In genomic region chr10:14231464-14231863, GRCm38 (mm10) we compare ENCODE assay signal across 16 mouse cellular contexts.
"Had no signal": no experiment of that assay in that cellular context is flagged by ENCODE, and none has a peak within 500 bp of the region (broad histone marks: within the 10 kb centered on the region; RNA-seq: fewer than 3 reads in every experiment).

No protein-coding gene starts in this region.

- H3K4me2 ChIP-seq: neural tube, embryonic 13.5 days; neural tube, embryonic 15.5 days; stomach, embryonic 15.5 days had no signal

- H3K4me3 ChIP-seq: neural tube, embryonic 13.5 days; neural tube, embryonic 15.5 days; stomach, embryonic 15.5 days had no signal

- H3K9ac ChIP-seq: neural tube, embryonic 13.5 days; neural tube, embryonic 15.5 days; stomach, embryonic 15.5 days had no signal

- H3K27me3 ChIP-seq: neural tube, embryonic 13.5 days; neural tube, embryonic 15.5 days; stomach, embryonic 15.5 days had no signal

- H3K4me1 ChIP-seq: neural tube, embryonic 13.5 days; neural tube, embryonic 15.5 days; stomach, embryonic 15.5 days had no signal

- H3K9me3 ChIP-seq: neural tube, embryonic 13.5 days; neural tube, embryonic 15.5 days; stomach, embryonic 15.5 days had no signal

- H3K27ac ChIP-seq: neural tube, embryonic 13.5 days; neural tube, embryonic 15.5 days; stomach, embryonic 15.5 days; stomach, postnatal 0 days had no signal

- DNase-seq: retina, postnatal 1 day; right cerebral cortex, adult 18-20 months; right cerebral cortex, postnatal 14 days; right cerebral cortex, postnatal 25 days; right cerebral cortex, postnatal 4 days; spleen, adult 18-20 months; thymus, adult 18-20 months; thymus, adult 2 months; thymus, postnatal 14 days; thymus, postnatal 25 days; thymus, postnatal 36 days; thymus, postnatal 4 days had no signal

- H3K36me3 ChIP-seq: neural tube, embryonic 13.5 days; neural tube, embryonic 15.5 days; stomach, embryonic 15.5 days had no signal
